Mouse (Mus musculus) kidney, adult 2 months (tissue): ENCODE data around the gene Glod5.

Source experiments
- CTCF ChIP-seq: fragments of 200-500 bp; conservative IDR thresholded peaks from 2 replicates; pipeline ENCODE4 v1.5.1; 2011; ENCODE audit warnings: low read depth, mild to moderate bottlenecking, control low read depth, low read length, moderate library complexity, mixed read lengths; ENCODE audit not compliant: insufficient read depth, insufficient read length
- POLR2A ChIP-seq: fragments of 200-500 bp; IDR thresholded peaks from one replicate; pipeline ENCODE4 v1.6.1; 2011; ENCODE audit warnings: low read depth, low read length, control low read depth

DNA sequence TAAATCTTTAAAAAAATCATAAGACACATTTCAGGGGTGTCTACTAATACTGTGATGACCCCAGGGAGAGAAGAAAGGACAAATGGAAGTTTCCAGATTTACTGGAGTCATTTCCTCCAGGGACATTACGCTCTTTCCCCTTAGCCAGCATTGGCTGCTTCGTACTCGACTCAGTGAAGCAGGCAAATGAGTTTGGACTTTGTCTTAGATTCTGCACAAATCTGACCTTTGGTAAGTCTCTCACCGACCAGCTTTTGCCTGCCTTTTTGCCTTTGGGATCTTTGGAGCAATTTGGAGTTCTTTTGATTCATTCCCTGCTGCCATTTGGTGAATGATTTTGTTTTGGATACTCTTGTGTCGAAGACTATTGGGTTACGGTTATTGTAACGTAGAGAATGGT lies 36.9 kb downstream of the Glod5 start:
- TF ChIP-seq CTCF (no peak), POLR2A (no peak)
